10 mouse cellular contexts compared by ENCODE assay signal in the genomic region with DNA sequence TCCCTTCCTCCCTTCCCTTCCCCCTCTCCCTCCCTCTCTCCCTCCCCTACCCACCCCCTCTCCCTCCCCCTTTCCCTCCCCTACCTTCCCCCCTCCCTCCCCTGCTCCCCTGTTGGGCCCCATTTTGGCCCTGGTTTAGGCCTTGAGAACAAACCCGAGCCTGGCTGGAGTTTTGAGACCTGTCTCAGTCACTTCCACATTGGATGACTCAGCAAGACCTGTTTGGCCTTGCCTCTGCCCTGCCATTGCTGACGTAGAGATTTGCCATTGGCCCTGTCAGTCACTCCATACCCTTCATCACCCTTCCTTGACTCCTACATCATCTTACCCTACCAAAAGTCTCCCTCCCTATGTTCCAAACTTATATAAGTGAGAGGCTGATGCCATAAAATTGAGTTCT.
"Had no signal": no experiment of that assay in that cellular context is flagged by ENCODE, and none has a peak within 500 bp of the region (broad histone marks: within the 10 kb centered on the region; RNA-seq: fewer than 3 reads in every experiment).

No protein-coding gene starts in this region.

- H3K4me3 ChIP-seq: left cerebral cortex, adult 2 months; limb, embryonic 15.5 days; midbrain, embryonic 12.5 days; neural tube, embryonic 13.5 days had no signal

- H3K27me3 ChIP-seq: limb, embryonic 15.5 days; midbrain, embryonic 12.5 days; neural tube, embryonic 13.5 days had no signal

- H3K9me3 ChIP-seq: limb, embryonic 15.5 days; midbrain, embryonic 12.5 days; neural tube, embryonic 13.5 days had no signal

- H3K9ac ChIP-seq: limb, embryonic 15.5 days; liver, embryonic 14.5 days; midbrain, embryonic 12.5 days; neural tube, embryonic 13.5 days had no signal

- H3K4me1 ChIP-seq: neural tube, embryonic 13.5 days had no signal

- ATAC-seq: midbrain, embryonic 16.5 days had no signal

- H3K36me3 ChIP-seq: limb, embryonic 15.5 days; midbrain, embryonic 12.5 days; neural tube, embryonic 13.5 days had no signal

- DNase-seq: kidney, postnatal 25 days; lung, adult 18-20 months; right cerebral cortex, postnatal 25 days had no signal

- H3K4me2 ChIP-seq: limb, embryonic 15.5 days; midbrain, embryonic 12.5 days; neural tube, embryonic 13.5 days had no signal

- H3K27ac ChIP-seq: left cerebral cortex, adult 2 months; limb, embryonic 15.5 days; liver, embryonic 14.5 days; midbrain, embryonic 12.5 days; neural tube, embryonic 13.5 days; stomach, postnatal 0 days had no signal
